Mouse (Mus musculus) left cerebral cortex, adult 2 months (tissue): ENCODE measurements around the gene Mfsd4b5. TPM values are rescaled to one million over a fixed set of nuclear protein-coding genes. Genes with fewer than 3 reads are reported as not detected.

Source experiments
- DNase-seq, 2 experiments: peaks; one replicate each; pipeline ENCODE4 v3.0.0; 2021 to 2022; ENCODE audit warnings: low spot score in 2 of 2, mixed read lengths in 1 of 2; ENCODE audit errors: extremely low spot score in 1 of 2
- H3K27ac ChIP-seq: fragments of 200-600 bp; 2 replicates; pipeline ENCODE4 v1.8.1; 2022
- H3K4me3 ChIP-seq: fragments of 200-600 bp; 2 replicates; pipeline ENCODE4 v1.8.1; 2022
- CTCF ChIP-seq: fragments of 200-600 bp; IDR thresholded peaks from 2 replicates; pipeline ENCODE4 v1.8.1; 2022; ENCODE audit warnings: antibody characterized with exemption, mild to moderate bottlenecking, moderate library complexity
- intact Hi-C: fragments of 180-260 bp; cut with DNase I; formaldehyde crosslinking; loops from one replicate; pipeline ENCODE4 v1.15.1; 2025
- long read RNA-seq, 2 experiments: library from polyadenylated mRNA; stranded (forward); transcript quantifications; one replicate each; pipeline ENCODE4 v2.0.0; 2021; ENCODE audit warnings: borderline mapping rate in 2 of 2
- total RNA-seq, 2 experiments: library from RNA; stranded (reverse); gene quantifications; 2 replicates each; pipeline ENCODE4 v1.2.3; 2021

Mfsd4b5 gene
- total RNA-seq, result under 1 TPM; 0.27 to 0.37 TPM
- long read RNA-seq, experiment 1, partial matches to known transcripts, result 0 of 1 reads
- long read RNA-seq, experiment 1, other reads (novel, unspliced or antisense), result 1 of 1 reads
- long read RNA-seq, experiment 2, result 0 reads

DNA sequence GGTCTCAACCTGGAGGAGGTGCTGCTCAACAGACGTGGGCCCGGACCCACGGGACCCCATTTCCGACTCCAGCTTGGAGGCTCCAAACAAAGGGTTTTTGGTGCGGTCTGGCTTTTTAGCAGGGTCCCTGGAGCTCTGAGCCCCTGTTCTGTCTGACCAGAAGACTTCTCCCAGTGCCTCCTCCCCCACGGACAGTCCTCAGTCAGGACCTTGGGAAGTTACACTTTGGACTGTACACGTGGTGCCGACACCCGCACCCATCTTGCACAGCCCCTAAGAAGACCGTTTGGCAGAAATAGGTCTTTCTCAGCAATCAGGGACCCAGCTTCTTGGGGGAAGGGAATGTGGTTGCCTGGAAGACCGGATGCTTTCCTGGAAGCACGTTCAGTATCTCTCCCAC, at the start of gene Mfsd4b5:
Gene Mfsd4b5, minus strand, starts transcription at position 181 of the 400 bp plus-strand sequence.
- intact Hi-C loops, result no loop called here
- no peak within 1 kb of the TSS for H3K27ac ChIP-seq
- no peak for DNase-seq
- no peak for TF ChIP-seq CTCF
- H3K4me3 ChIP-seq, result no peak within 1 kb of the TSS

DNA sequence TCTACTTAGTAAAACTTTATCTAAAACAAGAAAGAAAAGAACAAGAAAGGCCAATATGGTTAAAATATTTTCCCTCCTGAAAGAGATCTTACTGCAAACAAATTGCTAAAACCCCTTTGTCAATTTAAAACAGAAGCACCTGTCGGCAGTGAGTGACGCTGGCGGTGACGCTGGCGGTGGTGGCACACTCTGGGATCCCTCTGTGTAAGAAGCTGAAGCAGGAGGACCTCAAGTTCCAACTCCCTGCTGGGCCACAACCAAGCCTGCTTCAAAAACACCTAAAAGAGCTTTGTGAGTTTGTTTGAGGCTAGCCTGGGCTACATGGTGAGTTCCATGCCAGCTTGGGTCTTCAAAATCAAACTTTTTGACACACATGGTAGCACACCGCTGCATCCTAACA, 48.5 kb upstream of the Mfsd4b5 start:
- H3K27ac ChIP-seq, result no peak overlapping the region
- DNase-seq, result peak in 1 of 2 experiments; percentile 4
- H3K4me3 ChIP-seq, result no peak overlapping the region
- TF ChIP-seq CTCF, result no peak
- intact Hi-C loops, result no loop called here

DNA sequence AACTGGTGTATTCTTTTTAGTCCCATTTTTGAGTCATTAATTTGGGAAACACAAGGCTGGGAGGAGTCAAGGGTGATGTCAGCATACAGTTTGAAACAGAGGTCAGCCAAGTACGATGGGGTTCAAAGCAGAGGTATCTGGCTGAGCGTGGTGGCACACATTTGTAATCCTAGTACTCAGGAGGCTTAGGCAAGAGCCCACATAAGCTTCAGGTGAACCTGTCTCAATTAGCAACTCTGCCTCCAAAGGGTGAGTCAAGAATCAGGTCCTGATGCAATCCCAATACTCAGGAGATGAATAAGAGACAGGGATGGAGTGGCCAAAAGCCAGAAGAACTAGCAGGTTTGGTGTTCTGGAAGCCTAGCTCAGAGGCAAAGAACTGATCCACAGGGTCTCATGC, 46.5 kb upstream of the Mfsd4b5 start:
- intact Hi-C loops, result no loop called here
- Histone ChIP-seq H3K27ac (no peak overlapping the region), H3K4me3 (no peak overlapping the region)
- DNase-seq, result peak in 1 of 2 experiments; percentile 1
- no peak for TF ChIP-seq CTCF

DNA sequence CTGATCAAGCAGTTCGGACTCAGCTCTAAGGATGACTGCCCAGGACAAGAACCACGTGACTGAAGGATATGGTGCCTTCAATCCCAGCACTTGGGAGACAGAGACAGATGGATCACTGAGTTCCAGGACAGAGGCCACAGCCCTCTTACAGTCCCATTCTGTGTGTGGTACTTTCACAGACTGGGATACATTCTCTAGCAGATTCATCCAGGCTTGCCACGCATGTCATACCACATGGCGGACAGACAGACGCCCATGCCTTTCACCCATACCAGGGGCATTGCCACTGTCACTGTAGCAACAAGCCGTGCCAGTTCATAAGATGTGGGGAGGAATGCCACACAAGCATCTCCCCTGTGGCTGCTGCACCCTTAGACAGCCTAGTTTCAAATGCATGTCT, 44.3 kb upstream of the Mfsd4b5 start:
- no peak overlapping the region for H3K4me3 ChIP-seq
- no peak overlapping the region for H3K27ac ChIP-seq
- no peak for DNase-seq
- no peak for TF ChIP-seq CTCF
- intact Hi-C loops, result no loop called here

- no peak overlapping the region for H3K27ac ChIP-seq
- intact Hi-C loops, result loop anchor here (5.0 kb wide), 2 partner anchors 72 to 132 kb away; partner anchors contain the start of gene Mfsd4b4
- TF ChIP-seq CTCF, result no peak
These were observed 43.2 kb upstream of the Mfsd4b5 start for GRCm38 (mm10) chr10:40029610-40030009.

GRCm38 (mm10) chr10:40028091-40028490, 41.6 kb upstream of the Mfsd4b5 start:
- Histone ChIP-seq H3K4me3 (no peak overlapping the region), H3K27ac (no peak overlapping the region)
- DNase-seq, result no peak
- intact Hi-C loops, result loop anchor here (5.0 kb wide), 2 partner anchors 71 to 131 kb away; partner anchors contain the start of gene Mfsd4b4
- no peak for TF ChIP-seq CTCF

More at GRCm38 (mm10) chr10:40029610-40030009, 43.2 kb upstream of the Mfsd4b5 start:
- no peak for DNase-seq
- no peak overlapping the region for H3K4me3 ChIP-seq

DNA sequence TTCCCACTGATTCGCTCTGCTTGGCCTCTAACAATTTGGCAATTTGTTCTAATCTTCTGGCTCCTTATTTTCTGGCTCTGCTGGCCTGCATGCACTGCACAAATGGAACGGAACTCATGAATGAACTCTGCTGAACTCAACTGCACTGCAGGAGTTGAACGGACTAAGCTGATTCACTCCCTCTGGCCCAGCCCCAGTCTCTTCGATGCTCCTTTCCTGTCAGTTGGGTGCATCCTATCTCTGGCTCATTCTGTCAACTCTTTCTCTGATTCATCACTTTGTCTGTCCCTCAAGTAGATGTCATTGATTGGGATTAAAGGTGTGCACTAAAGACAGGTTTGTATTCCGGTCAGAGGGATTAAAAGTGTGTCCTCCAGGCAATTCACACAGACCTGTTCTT, 40.1 kb upstream of the Mfsd4b5 start:
- intact Hi-C loops, result loop anchor here (5.0 kb wide), 2 partner anchors 69 to 129 kb away; partner anchors contain the start of gene Mfsd4b4
- no peak overlapping the region for H3K4me3 ChIP-seq
- no peak for DNase-seq
- no peak overlapping the region for H3K27ac ChIP-seq
- TF ChIP-seq CTCF, result no peak

GRCm38 (mm10) chr10:40025560-40025959, 39.1 kb upstream of the Mfsd4b5 start:
- Histone ChIP-seq H3K27ac (peak overlapping the region; percentile 96), H3K4me3 (peak overlapping the region; percentile 71)
- DNase-seq, result no peak
- TF ChIP-seq CTCF, result no peak
- intact Hi-C loops, result loop anchor here (5.0 kb wide), 2 partner anchors 68 to 128 kb away; partner anchors contain the start of gene Mfsd4b4

DNA sequence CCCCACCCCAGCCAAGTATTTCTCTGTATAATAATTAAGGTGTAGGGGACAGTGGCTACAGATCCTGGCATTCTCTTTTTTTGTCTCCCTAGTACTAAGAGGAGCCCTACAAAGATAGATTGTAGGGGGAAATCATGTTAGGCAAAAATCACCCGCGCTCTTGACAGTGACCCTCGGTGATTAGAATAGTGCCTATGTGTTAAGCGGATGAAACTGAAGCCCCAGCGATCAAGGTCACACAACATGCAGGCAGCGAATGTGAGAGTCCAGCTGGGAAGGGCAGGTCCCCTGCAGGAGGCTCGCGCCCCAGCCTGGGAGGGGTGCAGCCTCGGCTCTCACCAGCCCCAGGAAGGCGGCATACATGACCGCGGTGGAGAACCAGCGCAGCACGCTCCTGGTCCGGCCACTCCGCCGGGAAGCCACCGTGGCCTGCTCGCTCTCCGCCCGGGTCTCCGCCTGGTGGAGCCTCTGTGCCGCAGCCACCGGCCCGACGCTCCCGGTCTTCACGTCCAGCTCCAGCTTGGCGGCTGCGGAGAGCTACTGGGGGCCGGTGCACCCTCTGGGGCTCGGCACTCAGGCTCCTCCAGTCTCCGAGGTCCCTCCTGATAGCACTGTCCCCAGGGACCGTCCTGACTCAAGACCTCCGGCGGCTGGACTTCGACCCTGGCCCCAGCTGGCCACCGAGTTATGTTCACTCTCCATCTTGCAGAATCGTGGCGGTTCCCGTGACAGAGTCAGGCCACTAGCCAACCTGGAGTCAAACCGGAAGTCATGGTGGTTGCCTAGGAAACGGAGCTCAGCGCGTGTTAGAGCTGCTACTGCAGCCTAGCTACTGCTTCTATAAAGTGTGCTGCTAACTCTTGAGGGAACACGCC, 38.3 kb upstream of the Mfsd4b5 start, which contains the start of gene Mfsd4b1:
Gene Mfsd4b1, minus strand, starts transcription at position 715 of the 875 bp plus-strand sequence.
- peak within 1 kb of the TSS; percentile 96 for H3K27ac ChIP-seq
- peak; percentile 85 to 86 for DNase-seq
- intact Hi-C loops, result loop anchor here (5.0 kb wide), 2 partner anchors 67 to 127 kb away; partner anchors contain the start of gene Mfsd4b4
- peak within 1 kb of the TSS; percentile 71 for H3K4me3 ChIP-seq
- peak; percentile 21 for TF ChIP-seq CTCF

- DNase-seq, result no peak
- H3K4me3 ChIP-seq, result no peak overlapping the region
- H3K27ac ChIP-seq, result no peak overlapping the region
- intact Hi-C loops, result no loop called here
- TF ChIP-seq CTCF, result no peak
These were observed 34.0 kb upstream of the Mfsd4b5 start for GRCm38 (mm10) chr10:40020401-40020800.

- Histone ChIP-seq H3K27ac (no peak overlapping the region), H3K4me3 (no peak overlapping the region)
- no peak for TF ChIP-seq CTCF
- intact Hi-C loops, result no loop called here
- no peak for DNase-seq
These were observed 33.0 kb upstream of the Mfsd4b5 start for GRCm38 (mm10) chr10:40019492-40019891.

DNA sequence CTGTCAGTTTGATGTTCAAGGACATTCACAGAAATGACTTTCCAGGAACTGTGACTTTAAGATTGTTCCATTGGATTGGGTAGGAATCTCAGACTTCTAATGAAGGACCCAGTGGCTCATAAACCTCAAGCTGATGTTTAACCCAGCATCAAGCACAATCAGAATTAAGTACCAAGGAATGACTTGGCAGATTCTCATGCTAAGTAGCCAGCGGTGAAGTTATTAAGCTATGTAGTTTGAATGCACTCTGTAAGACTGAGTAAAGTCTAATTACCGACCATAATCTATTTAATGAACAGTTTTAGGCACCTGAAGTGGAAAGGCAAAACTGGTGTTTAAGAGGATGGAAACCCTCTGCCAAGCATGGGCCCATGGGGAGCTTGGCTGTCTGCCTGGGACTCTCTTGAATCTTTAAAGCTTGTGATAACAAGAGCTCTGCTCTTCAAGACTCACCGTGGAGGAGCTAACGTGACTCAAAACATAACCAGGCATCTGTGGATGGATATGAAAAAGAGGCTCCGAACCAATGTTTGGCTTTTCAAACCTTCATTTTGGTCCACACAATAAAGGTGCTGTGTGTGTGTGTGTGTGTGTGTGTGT, 31.9 kb upstream of the Mfsd4b5 start:
- no peak overlapping the region for H3K4me3 ChIP-seq
- intact Hi-C loops, result no loop called here

More for the DNA sequence above, 31.9 kb upstream of the Mfsd4b5 start:
- DNase-seq, result no peak
- TF ChIP-seq CTCF, result no peak
- no peak overlapping the region for H3K27ac ChIP-seq
